Mouse (Mus musculus) cerebellum, postnatal 36 days (tissue): ENCODE data around the gene Lefty1.
A peak's percentile ranks its signal among the peaks of the same experiment; 100 is the strongest.
"Not testable (repeated sequence)": the region's sequence is repeated elsewhere in the genome, so short reads cannot be mapped to it uniquely, and the experiment has no call there.

Experiments
- DNase-seq, 2 experiments: peaks; one replicate each; pipeline ENCODE4 v3.0.0; 2021 to 2022; ENCODE audit warnings: mixed read lengths in 2 of 2

The Lefty1 gene

GRCm38 (mm10) chr1:180922273-180923048, 12.4 kb upstream of the Lefty1 start:
- no peak for DNase-seq

GRCm38 (mm10) chr1:180924737-180925136, 10.1 kb upstream of the Lefty1 start:
- DNase-seq: no peak

GRCm38 (mm10) chr1:180926286-180926685, 8.5 kb upstream of the Lefty1 start:
- DNase-seq: no peak

GRCm38 (mm10) chr1:180929599-180929998, 5.2 kb upstream of the Lefty1 start:
- DNase-seq: no peak

- DNase-seq: no peak
Observed at GRCm38 (mm10) chr1:180931106-180931505, 3.7 kb upstream of the Lefty1 start.

GRCm38 (mm10) chr1:180933659-180934058, 1.2 kb upstream of the Lefty1 start:
- DNase-seq: no peak

GRCm38 (mm10) chr1:180936610-180937398, 2.0 kb downstream of the Lefty1 start:
- DNase-seq: not testable (repeated sequence)

GRCm38 (mm10) chr1:180937631-180938030, 2.8 kb downstream of the Lefty1 start:
- not testable (repeated sequence) for DNase-seq

GRCm38 (mm10) chr1:180938781-180939180, 4.0 kb downstream of the Lefty1 start:
- not testable (repeated sequence) for DNase-seq

- DNase-seq: no peak
Observed at GRCm38 (mm10) chr1:180940776-180941460, 6.1 kb downstream of the Lefty1 start.

GRCm38 (mm10) chr1:180941726-180942125, 6.9 kb downstream of the Lefty1 start:
- no peak for DNase-seq

- peak; percentile 26 to 27 for DNase-seq
Observed at GRCm38 (mm10) chr1:180942166-180943031, 7.6 kb downstream of the Lefty1 start, which contains the start of gene Tmem63a. Gene Tmem63a (plus strand): TSS chr1:180942344.

GRCm38 (mm10) chr1:180943032-180943644, 8.3 kb downstream of the Lefty1 start:
- no peak for DNase-seq

- DNase-seq: no peak
Observed at GRCm38 (mm10) chr1:180943896-180944295, 9.1 kb downstream of the Lefty1 start.

GRCm38 (mm10) chr1:180944553-180944952, 9.7 kb downstream of the Lefty1 start:
- DNase-seq: no peak

GRCm38 (mm10) chr1:180945001-180945980, 10.5 kb downstream of the Lefty1 start:
- DNase-seq: no peak

GRCm38 (mm10) chr1:180946448-180946847, 11.6 kb downstream of the Lefty1 start:
- DNase-seq: no peak

GRCm38 (mm10) chr1:180952085-180952746, 17.4 kb downstream of the Lefty1 start:
- DNase-seq: no peak

GRCm38 (mm10) chr1:180952808-180953207, 18.0 kb downstream of the Lefty1 start:
- DNase-seq: no peak

GRCm38 (mm10) chr1:180956401-180956800, 21.6 kb downstream of the Lefty1 start:
- no peak for DNase-seq
